Mouse (Mus musculus): ENCODE measurements around the gene Gm2564.
"Not testable (repeated sequence)": the region's sequence is repeated elsewhere in the genome, so short reads cannot be mapped to it uniquely, and the experiment has no call there.

- TF ChIP-seq CTCF, EP300 (IDR thresholded peaks at IDR 0.05): not testable (repeated sequence)
Observed at GRCm38 (mm10) chr4:42611895-42612294, 17.6 kb upstream of the Gm2564 start, which contains the start of gene Gm10591.

All from lung, postnatal 0 days (tissue).